Mouse (Mus musculus) cortical plate, adult 2 months (tissue): ENCODE measurements around the gene Dab1.

Source experiments
- CTCF ChIP-seq: fragments of 200-500 bp; IDR thresholded peaks from 2 replicates; pipeline ENCODE4 v1.5.1; 2011; ENCODE audit warnings: mild to moderate bottlenecking, control low read depth, low read length; ENCODE audit not compliant: insufficient read depth; ENCODE audit errors: extremely low read depth
- POLR2A ChIP-seq: fragments of 200-500 bp; IDR thresholded peaks from 2 replicates; pipeline ENCODE4 v1.6.1; 2011; ENCODE audit warnings: mild to moderate bottlenecking, low read length, control low read depth; ENCODE audit not compliant: insufficient read depth; ENCODE audit errors: extremely low read depth

GRCm38 (mm10) chr4:104113209-104114005 is 494.2 kb downstream of the Dab1 start:
- no peak for TF ChIP-seq CTCF
- TF ChIP-seq POLR2A: no peak
